Mouse (Mus musculus) G1E-ER4 (cell line): ENCODE measurements around the gene Tlk1. TPM values are rescaled to one million over a fixed set of nuclear protein-coding genes. Genes with fewer than 3 reads are reported as not detected.

Source experiments
- GATA1 ChIP-seq: IDR thresholded peaks from one replicate; pipeline ENCODE4 v1.8.0; 2012; ENCODE audit warnings: low read length, inconsistent platforms
- polyA plus RNA-seq: library from polyadenylated mRNA; stranded (reverse); fragments of >175 nt; gene quantifications from 2 replicates; pipeline ENCODE4 v1.2.3, GENCODE M21; 2012

The Tlk1 gene
- polyA plus RNA-seq, 1 experiment, result 43.9 TPM

DNA sequence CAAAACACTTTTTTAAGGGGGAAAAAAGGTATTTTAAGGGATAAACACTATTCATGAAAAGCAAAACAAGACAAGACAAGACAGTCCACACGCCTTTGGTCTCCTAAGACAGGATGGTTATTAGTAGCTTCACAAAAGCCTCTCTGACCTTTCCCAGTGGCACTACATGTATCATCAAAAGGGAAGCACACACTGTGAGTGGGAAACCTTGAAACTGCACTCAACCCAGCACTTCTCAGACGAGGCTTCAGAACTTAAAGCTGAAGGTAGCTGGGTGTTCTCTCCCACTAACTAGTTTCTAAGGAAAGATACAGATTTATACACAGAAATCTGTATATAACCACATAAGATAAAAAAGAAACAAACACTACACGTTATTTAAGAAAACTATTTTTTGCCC is 8.6 kb downstream of the Tlk1 start:
- TF ChIP-seq GATA1, result no peak

- no peak for TF ChIP-seq GATA1
These were observed 9.5 kb downstream of the Tlk1 start for GRCm38 (mm10) chr2:70816016-70816415.

GRCm38 (mm10) chr2:70813608-70814007 is 11.9 kb downstream of the Tlk1 start:
- no peak for TF ChIP-seq GATA1

DNA sequence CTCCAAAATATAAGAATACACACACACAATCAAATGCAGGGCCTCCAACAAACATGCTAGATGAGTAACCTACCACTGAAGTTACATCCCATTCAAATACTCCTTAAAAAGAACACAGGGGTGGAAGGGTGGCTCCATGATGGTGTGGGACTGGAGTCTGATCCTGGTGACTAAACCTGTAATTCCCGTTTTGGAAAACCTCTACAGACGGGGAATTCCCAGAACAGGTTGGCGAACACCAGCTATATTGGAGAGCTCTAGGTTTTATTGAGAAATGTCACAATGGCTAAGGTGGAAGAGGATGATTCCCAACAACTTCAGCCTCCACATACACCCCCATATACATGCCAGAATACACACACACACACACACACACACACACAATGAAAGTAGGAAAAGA is 14.1 kb downstream of the Tlk1 start:
- TF ChIP-seq GATA1, result no peak

DNA sequence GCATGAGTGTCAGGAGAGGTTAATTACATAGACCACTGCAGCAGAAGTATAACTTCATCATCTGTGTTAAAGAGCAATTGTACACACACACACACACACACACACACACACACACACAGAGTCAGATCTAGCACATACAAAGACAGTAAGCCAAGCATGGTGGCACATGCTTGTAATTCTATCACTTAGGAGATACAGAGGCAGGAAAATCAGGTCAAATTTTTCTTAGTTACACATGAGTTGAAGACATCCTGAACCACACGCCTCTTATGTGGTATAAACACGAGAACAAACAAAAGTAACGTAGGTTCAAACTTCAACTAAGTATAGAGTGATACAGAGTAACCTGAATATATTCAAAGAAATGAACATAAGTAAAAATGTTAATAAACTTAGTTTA is 15.6 kb downstream of the Tlk1 start:
- TF ChIP-seq GATA1, result no peak

- no peak for TF ChIP-seq GATA1
These were observed 16.8 kb downstream of the Tlk1 start for GRCm38 (mm10) chr2:70808681-70809080.

DNA sequence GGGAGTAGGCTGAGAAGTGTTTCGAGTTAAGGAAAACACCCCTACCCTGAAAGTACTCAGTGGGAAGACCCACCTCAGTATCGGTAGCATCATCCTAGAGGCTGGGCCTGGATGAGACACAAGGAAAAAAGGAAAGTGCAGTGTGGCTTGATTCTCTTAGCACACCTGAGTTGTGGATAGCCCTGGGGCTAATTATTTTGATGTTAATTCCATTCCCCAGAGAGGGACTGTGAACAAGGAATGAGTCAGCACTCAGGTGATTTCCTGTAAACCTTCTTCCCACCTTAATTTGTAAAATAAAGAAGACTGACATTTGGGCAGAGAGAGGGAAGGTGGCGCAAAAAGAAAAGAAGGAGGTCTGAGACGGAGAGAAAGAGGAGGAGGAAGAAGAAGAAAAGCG is 19.5 kb downstream of the Tlk1 start:
- no peak for TF ChIP-seq GATA1

- no peak for TF ChIP-seq GATA1
These were observed 22.9 kb downstream of the Tlk1 start for GRCm38 (mm10) chr2:70802658-70803057.

DNA sequence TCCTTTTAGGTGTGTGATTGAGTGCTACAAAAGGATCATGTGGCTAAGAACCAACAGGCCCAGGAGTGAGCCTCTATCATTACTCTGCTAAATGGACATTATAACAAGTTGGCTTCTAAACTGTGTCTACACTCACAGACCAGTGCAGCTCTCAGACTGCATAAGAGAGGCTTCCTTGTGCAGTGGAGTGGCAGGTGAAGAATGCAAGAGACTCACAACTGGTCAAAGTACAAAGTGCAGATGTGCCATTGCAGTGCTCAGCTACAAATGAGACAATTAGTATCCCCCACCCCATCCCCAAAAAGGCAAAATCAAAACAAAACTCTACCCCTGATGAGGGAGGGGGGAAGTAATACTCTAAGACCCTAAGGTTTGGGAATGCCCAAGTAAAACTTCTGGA is 24.0 kb downstream of the Tlk1 start:
- no peak for TF ChIP-seq GATA1

- TF ChIP-seq GATA1, result no peak
These were observed 25.1 kb downstream of the Tlk1 start for GRCm38 (mm10) chr2:70800396-70800795.

DNA sequence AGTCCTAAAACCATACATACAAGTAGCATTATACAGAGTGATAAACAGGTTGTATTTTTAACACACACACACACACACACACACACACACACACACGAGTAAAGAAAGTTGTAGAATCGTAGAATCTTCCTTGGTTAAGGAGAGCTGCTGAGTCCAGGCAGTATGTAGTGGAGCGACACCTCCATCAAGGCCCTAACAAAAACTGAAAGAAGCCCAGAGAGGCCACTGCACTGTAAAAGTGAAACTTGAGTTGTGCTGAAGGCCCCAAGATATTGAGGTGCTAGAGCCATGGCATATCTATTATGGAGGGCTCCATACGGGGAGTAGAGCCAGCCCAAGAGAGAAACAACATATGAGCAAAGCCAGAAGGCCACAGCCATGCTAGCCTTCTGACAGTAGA is 32.3 kb downstream of the Tlk1 start:
- no peak for TF ChIP-seq GATA1

DNA sequence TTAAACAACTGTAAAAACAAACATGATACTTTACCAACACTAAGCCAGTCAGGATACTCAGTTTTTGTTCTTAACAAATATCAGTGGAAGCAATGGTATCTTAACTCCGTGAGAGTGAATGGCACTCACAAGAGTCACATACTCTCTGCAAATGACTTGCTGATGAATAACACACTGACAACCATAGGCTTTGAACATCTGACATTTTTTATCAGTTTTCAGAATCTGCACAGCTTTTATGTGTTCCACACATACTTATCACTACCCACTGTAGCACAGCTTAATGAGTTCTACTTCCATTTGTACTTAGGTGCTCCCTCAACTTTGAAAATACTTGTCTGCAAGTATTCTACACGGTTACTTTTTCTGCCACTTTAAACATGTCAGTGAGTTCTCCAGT is 35.3 kb downstream of the Tlk1 start:
- no peak for TF ChIP-seq GATA1

DNA sequence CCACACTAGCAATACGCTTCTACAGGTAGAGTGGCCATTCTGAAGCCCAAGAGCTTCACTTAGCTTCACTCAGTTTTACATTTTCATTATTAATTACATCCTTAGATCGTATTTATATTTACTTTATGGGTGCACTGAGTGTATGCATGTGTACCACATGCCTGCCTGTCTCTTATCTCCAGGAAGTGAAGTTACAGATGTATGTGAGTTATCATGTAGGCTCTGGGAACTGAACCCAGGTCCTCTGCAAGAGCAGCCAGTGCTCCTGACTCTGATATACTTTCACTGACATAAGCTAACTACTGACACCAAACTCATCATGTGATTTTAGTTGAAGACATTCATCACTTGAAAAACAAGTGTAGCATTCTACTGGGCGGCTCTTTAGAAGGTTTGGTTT is 36.2 kb downstream of the Tlk1 start:
- no peak for TF ChIP-seq GATA1

DNA sequence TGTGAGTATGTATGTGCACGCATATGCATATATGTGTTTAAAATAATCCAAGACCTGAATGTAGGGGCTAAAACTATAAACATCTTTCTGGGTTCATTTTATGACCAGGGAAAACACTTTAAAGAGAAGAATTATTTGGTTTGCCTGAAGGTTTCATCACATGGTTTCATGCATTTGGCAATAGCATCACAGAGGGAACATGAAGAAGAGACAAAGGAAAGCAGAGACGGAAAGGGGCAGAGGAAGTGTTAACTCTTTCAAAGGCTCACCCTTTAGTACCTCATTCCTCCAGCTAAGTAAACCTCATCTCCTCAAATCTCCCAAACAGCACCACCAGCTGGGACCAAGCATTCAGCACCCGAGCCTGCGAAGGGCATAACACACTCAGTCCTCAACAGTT is 41.1 kb downstream of the Tlk1 start:
- TF ChIP-seq GATA1, result no peak

GRCm38 (mm10) chr2:70783504-70783903 is 42.0 kb downstream of the Tlk1 start:
- no peak for TF ChIP-seq GATA1

DNA sequence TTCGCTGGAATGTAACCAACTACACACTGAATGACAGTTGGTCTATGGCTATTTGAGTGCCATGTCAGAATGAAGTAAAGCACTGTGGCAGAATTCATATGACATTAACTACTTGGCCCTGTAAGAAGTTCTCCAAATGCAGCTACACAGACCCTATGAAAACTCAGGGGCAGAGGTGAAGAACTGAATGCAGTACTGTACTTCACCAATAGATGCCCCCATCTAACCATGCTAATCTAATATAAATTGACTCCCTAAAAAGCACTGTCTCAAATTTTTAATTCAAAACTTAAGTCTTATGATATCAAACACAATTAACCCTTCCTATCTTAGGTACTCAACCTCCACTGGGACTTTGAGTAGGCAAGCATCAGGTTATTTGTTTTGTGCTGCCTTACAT is 45.9 kb downstream of the Tlk1 start:
- TF ChIP-seq GATA1, result no peak

DNA sequence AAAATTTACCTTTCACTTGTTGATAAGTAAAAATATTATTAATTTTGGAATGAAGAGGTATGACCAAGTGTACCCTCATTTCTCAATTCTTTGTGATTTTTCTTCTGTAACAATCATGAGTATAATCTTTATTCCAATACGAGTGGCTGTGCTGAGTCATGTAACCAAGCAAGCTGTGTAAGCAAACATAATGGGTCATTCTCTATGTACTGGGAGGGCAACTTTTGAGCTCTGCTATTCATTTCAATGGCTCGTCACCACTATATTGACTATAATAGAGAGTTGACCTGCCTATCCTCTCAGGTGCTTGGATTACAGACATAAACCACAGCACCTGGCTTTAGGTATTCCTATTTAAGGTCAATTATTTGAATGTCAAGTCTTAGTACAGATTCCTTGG is 48.8 kb downstream of the Tlk1 start:
- no peak for TF ChIP-seq GATA1

DNA sequence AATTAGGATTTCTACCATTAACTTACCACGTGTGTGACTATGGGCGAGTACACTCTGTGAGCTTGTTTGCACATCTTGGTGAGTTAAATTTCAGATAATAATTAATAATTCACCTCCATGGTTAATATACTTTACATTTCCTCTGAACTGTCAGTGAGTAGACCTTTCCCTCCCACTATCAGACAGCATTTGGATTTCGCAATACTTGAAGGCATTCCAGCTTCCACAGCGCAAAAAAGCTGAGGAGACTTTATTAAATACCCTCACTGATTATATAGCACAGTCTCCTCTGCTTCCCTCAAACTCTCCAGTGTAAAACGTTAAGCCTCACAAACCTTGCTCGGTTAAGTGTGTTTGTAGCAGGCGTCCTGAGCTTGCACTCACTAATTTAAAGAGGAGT is 60.8 kb downstream of the Tlk1 start:
- no peak for TF ChIP-seq GATA1

DNA sequence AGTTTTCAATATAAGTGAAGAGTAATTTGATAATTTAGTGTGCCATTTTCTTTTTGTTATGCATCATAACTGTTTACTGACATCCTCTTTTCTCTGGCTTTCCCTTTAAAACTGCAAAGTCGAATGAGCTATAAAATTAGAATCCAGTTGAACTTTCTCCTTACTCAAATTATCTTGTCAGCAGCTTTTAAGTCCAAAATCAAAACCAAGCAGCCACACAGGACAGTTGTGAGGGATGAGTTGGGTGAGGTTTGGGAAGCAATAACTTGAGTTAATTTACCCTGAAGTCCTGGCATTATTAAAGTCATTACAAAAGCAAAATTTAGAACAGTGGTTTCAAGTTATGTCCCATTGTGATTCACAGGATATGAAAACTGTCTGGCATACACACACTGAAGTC is 62.8 kb downstream of the Tlk1 start:
- no peak for TF ChIP-seq GATA1

GRCm38 (mm10) chr2:70752149-70752548 is 73.4 kb downstream of the Tlk1 start:
- TF ChIP-seq GATA1, result no peak
